Mouse (Mus musculus) heart, adult 2 months (tissue): ENCODE measurements around the gene Art3. TPM values are rescaled to one million over a fixed set of nuclear protein-coding genes. Genes with fewer than 3 reads are reported as not detected.

Experiments
- DNase-seq, 2 experiments: peaks; one replicate each; pipeline ENCODE4 v3.0.0; 2021
- H3K27ac ChIP-seq: fragments of 200-600 bp; 2 replicates; pipeline ENCODE4 v1.8.1; 2022
- H3K27me3 ChIP-seq: fragments of 200-500 bp; 2 replicates; pipeline ENCODE4 v1.6.1; 2012; ENCODE audit warnings: mild to moderate bottlenecking, low read length, inconsistent platforms, mixed read lengths; ENCODE audit not compliant: control insufficient read depth, insufficient read depth
- H3K36me3 ChIP-seq: fragments of 200-500 bp; 2 replicates; pipeline ENCODE4 v1.6.1; 2012; ENCODE audit warnings: low read length, inconsistent platforms; ENCODE audit not compliant: control insufficient read depth, insufficient read depth
- H3K4me1 ChIP-seq: fragments of 200-500 bp; 2 replicates; pipeline ENCODE4 v1.6.1; 2011; ENCODE audit warnings: low read length; ENCODE audit not compliant: control insufficient read depth, insufficient read depth
- H3K4me3 ChIP-seq: fragments of 200-600 bp; 2 replicates; pipeline ENCODE4 v1.8.1; 2022
- H3K79me2 ChIP-seq: fragments of 200-500 bp; replicated peaks from 2 replicates; pipeline ENCODE4 v1.6.1; 2012; ENCODE audit warnings: mild to moderate bottlenecking, inconsistent platforms, low read length, moderate library complexity, mixed read lengths; ENCODE audit not compliant: control insufficient read depth, insufficient read depth
- H3K9ac ChIP-seq: fragments of 200-500 bp; 2 replicates; pipeline ENCODE4 v1.6.1; 2012; ENCODE audit warnings: low read depth, mild to moderate bottlenecking, control low read depth, inconsistent platforms, low read length, mixed read lengths
- CTCF ChIP-seq: fragments of 200-600 bp; IDR thresholded peaks from 2 replicates; pipeline ENCODE4 v1.8.1; 2022; ENCODE audit warnings: antibody characterized with exemption, mild to moderate bottlenecking, moderate library complexity
- EP300 ChIP-seq: fragments of 200-500 bp; IDR thresholded peaks from 2 replicates; pipeline ENCODE4 v1.6.1; 2011; ENCODE audit warnings: low read depth, low read length, control low read depth; ENCODE audit not compliant: insufficient read depth
- POLR2A ChIP-seq: fragments of 200-500 bp; IDR thresholded peaks from 2 replicates; pipeline ENCODE4 v1.6.1; 2011; ENCODE audit warnings: mild to moderate bottlenecking, low read depth, low read length, control low read depth; ENCODE audit not compliant: insufficient read depth
- WGBS: fragments of 180-500 bp; shearing (Covaris S2); methylation state at CpG from one replicate; pipeline ENCODE4 v1.1.7; 2018; 5-methylcytosine and 5-hydroxymethylcytosine counted together
- intact Hi-C: fragments of 180-260 bp; cut with DNase I; formaldehyde crosslinking; loops from one replicate; pipeline ENCODE4 v1.15.1; 2025
- polyA plus RNA-seq: library from polyadenylated mRNA; depleted of rRNA; stranded (reverse); fragments of >200 nt; gene quantifications from 2 replicates; pipeline ENCODE4 v1.2.3, GENCODE M21; 2012
- total RNA-seq, 2 experiments: library from RNA; stranded (reverse); gene quantifications; 2 replicates each; pipeline ENCODE4 v1.2.3; 2021

Art3 gene
- total and polyA plus RNA-seq, 3 experiments, result 268 to 797 (median 622) TPM

DNA sequence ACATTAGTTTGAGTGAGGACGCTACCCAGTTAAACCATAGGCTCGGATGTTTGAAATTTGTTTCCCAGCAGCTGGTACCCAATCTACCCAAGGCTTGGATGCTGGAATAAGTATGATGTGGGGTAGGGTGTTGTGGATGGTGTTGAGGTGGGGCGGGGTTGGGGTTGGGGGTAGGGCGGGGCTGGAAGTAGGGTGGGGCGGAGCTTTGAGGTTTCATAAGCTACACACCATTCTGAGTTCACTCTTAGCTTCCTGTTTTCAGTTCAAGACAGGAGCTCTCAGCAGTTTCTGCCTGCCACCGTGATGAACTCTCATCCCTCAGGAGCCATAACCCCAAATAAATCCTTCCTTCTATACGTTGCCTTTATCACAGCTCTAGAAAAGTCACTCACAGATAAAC, 13.5 kb upstream of the Art3 start:
- Histone ChIP-seq H3K27me3 (no peaks in the 10 kb centered on the region), H3K4me3 (no peak overlapping the region), H3K9ac (no peak overlapping the region), H3K27ac (no peak overlapping the region), H3K79me2 (no peaks in the 10 kb centered on the region), H3K4me1 (peaks cover 2% of the 10 kb centered on the region), H3K36me3 (no peaks in the 10 kb centered on the region)
- TF ChIP-seq EP300 (no peak), CTCF (no peak), POLR2A (no peak)
- intact Hi-C loops, result no loop called here
- no peak for DNase-seq
- 81% methylated on average over 7 of the region's 7 CpGs for WGBS

DNA sequence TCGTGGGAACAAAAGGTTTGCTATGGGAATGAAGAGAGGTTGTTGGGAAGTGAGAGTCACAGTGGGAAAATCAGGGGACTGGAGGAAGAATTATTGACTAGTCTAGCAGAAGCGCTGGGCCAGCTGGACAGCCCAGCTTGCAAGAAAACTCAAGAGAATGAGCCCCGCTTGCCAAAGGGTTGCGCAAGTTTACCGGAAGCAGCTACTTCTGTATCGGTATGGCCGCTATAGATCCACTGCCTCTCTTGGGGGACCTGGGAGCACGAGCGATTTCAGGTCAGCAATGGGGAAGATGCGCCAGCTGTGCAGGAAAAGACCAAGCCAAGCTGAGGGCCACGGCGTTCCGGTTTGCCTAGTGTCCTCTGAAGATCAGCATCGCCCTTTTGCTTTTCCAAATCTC, 13.0 kb upstream of the Art3 start:
- Histone ChIP-seq H3K4me1 (peaks cover 2% of the 10 kb centered on the region), H3K4me3 (no peak overlapping the region), H3K27ac (no peak overlapping the region), H3K27me3 (no peaks in the 10 kb centered on the region), H3K79me2 (no peaks in the 10 kb centered on the region), H3K36me3 (no peaks in the 10 kb centered on the region), H3K9ac (no peak overlapping the region)
- intact Hi-C loops, result no loop called here
- TF ChIP-seq POLR2A, result no peak
- no peak for TF ChIP-seq CTCF
- no peak for TF ChIP-seq EP300
- 85% methylated on average over 14 of the region's 14 CpGs for WGBS
- DNase-seq, result no peak

DNA sequence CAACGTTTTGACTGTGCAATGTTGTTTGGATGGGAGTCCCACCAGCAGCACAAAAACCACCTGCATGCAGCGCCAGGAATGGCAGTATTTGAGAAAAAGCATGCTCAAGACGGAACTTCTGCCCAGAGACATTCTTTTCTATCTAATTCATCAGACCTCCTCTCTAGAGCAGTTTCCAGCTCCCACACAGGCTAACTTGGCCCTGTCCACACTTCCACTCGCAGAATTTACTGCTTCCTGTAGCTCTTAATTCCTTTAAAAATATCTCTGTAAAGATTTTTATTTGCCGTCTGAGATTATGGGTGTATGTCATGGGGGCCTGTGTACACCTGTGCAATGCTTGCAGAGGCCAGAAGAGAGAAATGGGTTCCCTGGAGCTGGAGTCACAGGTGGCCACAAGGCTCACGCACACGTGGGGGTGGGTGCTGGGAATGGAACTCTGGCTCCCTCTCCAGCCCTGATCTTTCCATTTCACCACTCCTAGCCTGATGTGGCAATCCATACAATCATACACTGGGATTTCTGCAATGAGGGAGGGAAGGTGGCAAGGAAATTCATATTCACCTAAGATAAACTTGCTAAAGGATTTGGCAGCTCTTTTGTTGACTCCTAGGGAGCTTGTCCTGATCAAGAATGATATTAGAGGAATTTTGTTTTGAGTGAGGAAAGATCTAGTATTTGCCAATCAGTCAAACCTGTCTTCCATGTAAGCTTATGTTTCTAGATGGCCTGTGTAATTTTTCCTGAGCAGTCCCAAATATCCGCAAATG, 9.8 kb upstream of the Art3 start:
- Histone ChIP-seq H3K36me3 (no peaks in the 10 kb centered on the region), H3K27ac (no peak overlapping the region), H3K4me1 (peaks cover 2% of the 10 kb centered on the region), H3K4me3 (no peak overlapping the region), H3K27me3 (no peaks in the 10 kb centered on the region), H3K9ac (no peak overlapping the region), H3K79me2 (no peaks in the 10 kb centered on the region)
- intact Hi-C loops, result no loop called here
- 53% methylated on average over 8 of the region's 8 CpGs for WGBS
- DNase-seq, result no peak
- TF ChIP-seq CTCF, result no peak
- no peak for TF ChIP-seq EP300
- TF ChIP-seq POLR2A, result no peak

DNA sequence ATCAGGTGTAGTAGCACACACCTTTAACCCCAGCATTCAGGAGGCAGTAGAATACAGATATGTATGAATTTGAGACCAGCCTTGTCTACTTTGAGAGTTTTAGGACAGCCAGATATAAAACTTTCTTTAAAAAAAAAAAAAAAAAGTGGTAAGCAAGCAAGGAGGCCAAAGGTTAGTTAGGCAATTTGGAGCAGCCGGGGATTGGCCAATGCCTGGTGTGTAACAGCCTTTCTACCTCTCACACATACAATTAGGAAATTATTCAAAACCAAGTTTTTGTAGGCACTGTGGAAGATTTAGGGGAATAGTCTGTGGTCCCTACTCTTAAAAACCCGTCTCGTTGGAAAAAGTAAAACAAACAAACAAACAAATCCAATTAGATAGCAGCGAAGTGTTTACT, 9.0 kb upstream of the Art3 start:
- no peak overlapping the region for H3K9ac ChIP-seq
- no peaks in the 10 kb centered on the region for H3K79me2 ChIP-seq
- WGBS, result 89% methylated on average over 4 of the region's 4 CpGs
- no peaks in the 10 kb centered on the region for H3K27me3 ChIP-seq
- no peaks in the 10 kb centered on the region for H3K36me3 ChIP-seq
- intact Hi-C loops, result no loop called here
- no peak for DNase-seq
- H3K27ac ChIP-seq, result no peak overlapping the region; the same call in 1 of the 2 replicates
- TF ChIP-seq CTCF (no peak), POLR2A (no peak), EP300 (no peak)
- H3K4me3 ChIP-seq, result no peak overlapping the region
- peaks cover 2% of the 10 kb centered on the region for H3K4me1 ChIP-seq

GRCm38 (mm10) chr5:92323264-92323663, 8.4 kb upstream of the Art3 start:
- H3K4me1 ChIP-seq, result peaks cover 2% of the 10 kb centered on the region
- H3K36me3 ChIP-seq, result no peaks in the 10 kb centered on the region
- no peak overlapping the region for H3K9ac ChIP-seq
- no peak for TF ChIP-seq CTCF
- no peak for TF ChIP-seq POLR2A
- TF ChIP-seq EP300, result peak; percentile 76; the same call in 1 of the 2 replicates
- 13% methylated on average over 5 of the region's 5 CpGs for WGBS
- no peaks in the 10 kb centered on the region for H3K27me3 ChIP-seq
- intact Hi-C loops, result no loop called here
- H3K27ac ChIP-seq, result peak overlapping the region; percentile 43; the same call in 1 of the 2 replicates
- no peak overlapping the region for H3K4me3 ChIP-seq
- no peaks in the 10 kb centered on the region for H3K79me2 ChIP-seq
- DNase-seq, result peak; percentile 67 to 84

GRCm38 (mm10) chr5:92327367-92327766, 4.3 kb upstream of the Art3 start:
- TF ChIP-seq EP300 (no peak), CTCF (no peak), POLR2A (no peak)
- Histone ChIP-seq H3K4me1 (peaks cover 3% of the 10 kb centered on the region; the same call in 1 of the 2 replicates), H3K4me3 (no peak overlapping the region), H3K36me3 (no peaks in the 10 kb centered on the region), H3K27ac (no peak overlapping the region), H3K27me3 (no peaks in the 10 kb centered on the region), H3K79me2 (no peaks in the 10 kb centered on the region), H3K9ac (no peak overlapping the region)
- intact Hi-C loops, result no loop called here
- WGBS, result 73% methylated on average over 6 of the region's 6 CpGs
- no peak for DNase-seq
